Mouse (Mus musculus) midbrain, embryonic 15.5 days (tissue): ENCODE data around the gene Nfe2l3. TPM values are rescaled to one million over a fixed set of nuclear protein-coding genes. Genes with fewer than 3 reads are reported as not detected.
"Not testable (repeated sequence)": the region's sequence is repeated elsewhere in the genome, so short reads cannot be mapped to it uniquely, and the experiment has no call there.

Experiments
- ATAC-seq: fragments of 200-750 bp; cut with Nextera tagmentation; replicated peaks from 2 replicates; pipeline ENCODE4 v1.8.0; 2017; ENCODE audit warnings: moderate TSS enrichment
- H3K27ac ChIP-seq: fragments of 300-500 bp; sonication (generic); 2 replicates; pipeline ENCODE4 v1.5.1; 2015; ENCODE audit warnings: mild to moderate bottlenecking, inconsistent platforms
- H3K27me3 ChIP-seq: fragments of 300-500 bp; sonication (generic); replicated peaks from 2 replicates; pipeline ENCODE4 v1.6.1; 2015; ENCODE audit warnings: inconsistent platforms
- H3K36me3 ChIP-seq: fragments of 300-500 bp; sonication (generic); replicated peaks from 2 replicates; pipeline ENCODE4 v1.6.1; 2015; ENCODE audit warnings: inconsistent platforms
- H3K4me1 ChIP-seq: fragments of 300-500 bp; sonication (generic); 2 replicates; pipeline ENCODE4 v1.6.1; 2015; ENCODE audit warnings: inconsistent platforms
- H3K4me2 ChIP-seq: fragments of 300-500 bp; sonication (generic); 2 replicates; pipeline ENCODE4 v1.6.1; 2015; ENCODE audit warnings: inconsistent platforms, mild to moderate bottlenecking, moderate library complexity
- H3K4me3 ChIP-seq: fragments of 300-500 bp; sonication (generic); 2 replicates; pipeline ENCODE4 v1.5.1; 2015; ENCODE audit warnings: mild to moderate bottlenecking, inconsistent platforms
- H3K9ac ChIP-seq: fragments of 300-500 bp; sonication (generic); 2 replicates; pipeline ENCODE4 v1.6.1; 2015; ENCODE audit warnings: mild to moderate bottlenecking, inconsistent platforms
- H3K9me3 ChIP-seq: fragments of 300-500 bp; sonication (generic); 2 replicates; pipeline ENCODE4 v1.6.1; 2016; ENCODE audit warnings: inconsistent platforms
- WGBS: fragments of 180-500 bp; shearing (Covaris S2); methylation state at CpG from one replicate; pipeline ENCODE4 v1.1.7; 2015; ENCODE audit warnings: mixed read lengths; 5-methylcytosine and 5-hydroxymethylcytosine counted together
- polyA plus RNA-seq: library from polyadenylated mRNA; unstranded; fragments of >200 nt; fragmentation: Nextera tagmentation; extraction: Ambion mirVana; gene quantifications from 2 replicates; pipeline ENCODE4 v1.2.1, GENCODE M21; 2015

The Nfe2l3 gene
- 8.2 and 8.6 TPM in 2 replicates for polyA plus RNA-seq

GRCm38 (mm10) chr6:51432535-51433397 is at the start of gene Nfe2l3:
Nfe2l3 (plus strand) TSS chr6:51432670.
- Histone ChIP-seq H3K9me3 (no peaks in the 10 kb centered on the region), H3K4me3 (peak within 1 kb of the TSS; percentile 63), H3K9ac (peak within 1 kb of the TSS; percentile 59), H3K27ac (no peak within 1 kb of the TSS), H3K4me1 (peaks cover 22% of the 10 kb centered on the region; the same call in 1 of the 2 replicates), H3K36me3 (no peaks in the 10 kb centered on the region), H3K27me3 (no peaks in the 10 kb centered on the region; the same call in 1 of the 2 replicates), H3K4me2 (peak within 1 kb of the TSS; percentile 80)
- ATAC-seq: peak; percentile 85
- under 1% methylated on average over 71 of the region's 74 CpGs for WGBS

DNA sequence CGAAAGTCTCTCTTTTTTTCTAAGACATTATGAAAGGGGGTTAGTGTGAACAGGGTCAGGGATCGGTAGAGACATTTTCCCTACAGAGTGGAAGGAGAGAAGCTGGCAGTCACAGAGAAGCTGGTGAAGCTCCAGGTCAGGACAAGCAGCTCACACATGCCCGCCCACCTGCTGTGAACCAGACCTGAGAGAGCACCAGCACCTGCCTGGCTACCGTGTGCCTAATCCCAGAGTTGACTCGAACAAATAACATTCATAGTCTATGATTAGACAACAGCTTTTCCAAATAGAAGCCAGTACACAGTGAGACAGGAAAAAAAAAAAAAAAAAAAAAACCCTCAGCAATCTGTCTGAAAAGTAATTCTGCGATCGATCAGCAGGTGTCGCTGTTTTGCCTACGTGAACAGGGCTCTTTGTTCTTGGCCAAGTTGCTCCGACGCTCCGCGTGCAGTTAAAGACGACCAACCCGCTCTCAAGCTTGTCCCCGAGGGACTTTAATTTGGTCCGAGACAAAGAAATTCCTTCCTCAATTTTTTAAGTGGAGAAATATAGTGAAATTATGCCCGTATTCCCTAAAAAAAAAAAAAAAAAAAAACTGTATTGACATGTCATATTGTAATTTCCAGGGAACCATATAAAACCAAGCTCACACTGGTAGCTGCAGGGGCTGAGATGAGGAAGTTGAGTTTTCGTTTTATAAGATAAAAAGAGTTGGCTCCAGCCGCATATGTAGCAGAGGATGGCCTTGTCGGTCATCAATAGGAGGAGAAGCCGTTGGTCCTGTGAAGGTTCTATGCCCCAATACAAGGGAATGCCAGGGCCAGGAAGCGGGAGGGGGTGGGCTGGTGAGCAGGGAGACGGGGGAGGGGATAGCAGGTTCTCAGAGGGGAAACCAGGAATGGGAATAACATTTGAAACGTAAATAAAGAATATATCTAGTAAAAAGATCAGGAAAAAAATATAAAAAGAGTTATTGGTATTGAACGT is 48.4 kb upstream of the Nfe2l3 start:
- Histone ChIP-seq H3K4me2 (peak overlapping the region; percentile 38), H3K4me3 (peak overlapping the region; percentile 9; the same call in 1 of the 2 replicates), H3K9ac (peak overlapping the region; percentile 9; the same call in 1 of the 2 replicates), H3K4me1 (peaks cover 13% of the 10 kb centered on the region), H3K9me3 (no peaks in the 10 kb centered on the region), H3K27ac (peak overlapping the region; percentile 77), H3K27me3 (no peaks in the 10 kb centered on the region), H3K36me3 (no peaks in the 10 kb centered on the region)
- WGBS: 10% methylated on average over 26 of the region's 26 CpGs
- peak; percentile 43 for ATAC-seq

DNA sequence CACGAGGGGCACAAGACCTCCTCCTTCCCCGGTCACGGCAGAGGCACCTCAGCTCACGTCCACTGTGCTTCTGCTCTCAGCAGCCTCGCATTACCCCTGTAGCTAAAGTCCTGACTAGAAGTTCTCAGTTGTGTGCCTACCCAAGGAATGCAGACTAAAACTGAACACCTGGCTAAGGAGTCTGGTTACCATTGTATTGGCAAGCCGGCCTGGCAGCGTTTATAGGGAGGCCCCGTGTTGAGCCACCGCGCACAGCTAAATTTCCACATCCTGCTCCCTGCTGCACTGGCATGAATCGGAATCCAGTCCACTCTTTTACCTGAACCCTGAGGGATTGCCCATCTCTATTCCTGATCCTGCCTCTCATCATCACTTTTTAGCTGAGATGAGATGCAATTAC is 42.0 kb upstream of the Nfe2l3 start:
- Histone ChIP-seq H3K36me3 (no peaks in the 10 kb centered on the region), H3K27me3 (no peaks in the 10 kb centered on the region), H3K4me2 (no peak overlapping the region), H3K4me1 (no peaks in the 10 kb centered on the region), H3K9me3 (no peaks in the 10 kb centered on the region), H3K4me3 (no peak overlapping the region), H3K27ac (no peak overlapping the region), H3K9ac (no peak overlapping the region)
- ATAC-seq: no peak
- 75% methylated on average over 11 of the region's 11 CpGs for WGBS

- ATAC-seq: no peak
- Histone ChIP-seq H3K27ac (no peak overlapping the region), H3K36me3 (no peaks in the 10 kb centered on the region), H3K9ac (no peak overlapping the region), H3K9me3 (no peaks in the 10 kb centered on the region), H3K4me3 (no peak overlapping the region), H3K4me1 (no peaks in the 10 kb centered on the region), H3K27me3 (no peaks in the 10 kb centered on the region), H3K4me2 (no peak overlapping the region)
- 76% methylated on average over 13 of the region's 13 CpGs for WGBS
Observed at GRCm38 (mm10) chr6:51391816-51392490, 40.5 kb upstream of the Nfe2l3 start.

GRCm38 (mm10) chr6:51393341-51394128 is 38.9 kb upstream of the Nfe2l3 start:
- Histone ChIP-seq H3K4me2 (no peak overlapping the region), H3K4me1 (no peaks in the 10 kb centered on the region), H3K4me3 (no peak overlapping the region), H3K36me3 (no peaks in the 10 kb centered on the region), H3K27ac (no peak overlapping the region), H3K27me3 (no peaks in the 10 kb centered on the region), H3K9me3 (no peaks in the 10 kb centered on the region), H3K9ac (no peak overlapping the region)
- WGBS: 61% methylated on average over 6 of the region's 6 CpGs
- no peak for ATAC-seq

DNA sequence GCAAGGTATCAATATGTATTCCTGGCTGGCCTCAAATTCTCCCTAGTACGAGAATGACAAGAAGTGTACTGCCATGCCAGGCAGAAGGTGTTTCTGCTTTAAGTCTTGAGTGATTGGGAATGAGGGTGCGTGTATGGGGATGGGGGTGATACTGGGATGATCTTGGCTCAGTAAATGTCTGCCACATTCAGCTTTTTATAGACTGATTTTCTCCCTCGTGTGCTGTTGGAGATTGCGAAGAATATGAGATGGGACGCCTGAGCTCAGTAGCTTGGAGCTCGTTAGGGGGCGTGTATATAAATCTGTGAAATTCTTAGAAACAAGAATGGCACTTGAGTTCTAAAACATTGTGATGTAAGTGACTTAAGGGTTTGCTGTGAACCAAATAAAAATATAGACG is 38.1 kb upstream of the Nfe2l3 start:
- not testable (repeated sequence) for H3K27me3 ChIP-seq, ATAC-seq, H3K4me1 ChIP-seq, H3K4me2 ChIP-seq, H3K36me3 ChIP-seq, H3K4me3 ChIP-seq, H3K9ac ChIP-seq, H3K27ac ChIP-seq, H3K9me3 ChIP-seq
- WGBS: 85% methylated on average over 8 of the region's 8 CpGs

DNA sequence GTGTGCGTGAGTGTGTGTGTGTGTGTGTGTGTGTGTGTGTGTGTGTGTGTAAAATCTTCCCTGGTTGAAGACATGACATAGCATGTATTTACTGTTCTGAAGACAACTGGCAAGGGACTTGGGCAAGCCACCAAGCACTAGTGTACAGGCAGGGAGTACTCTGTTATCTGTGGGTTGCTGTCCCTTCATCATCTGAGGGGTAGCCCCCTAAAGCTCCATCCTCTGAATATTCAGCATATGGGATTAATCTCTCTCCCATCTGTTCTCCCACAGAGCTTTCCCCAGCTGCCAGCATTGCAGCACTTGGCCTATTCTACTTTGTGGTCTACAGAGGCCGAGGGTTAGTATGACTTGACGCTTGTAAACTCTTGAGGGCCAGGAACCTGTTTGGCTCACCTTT is 37.5 kb upstream of the Nfe2l3 start:
- not testable (repeated sequence) for H3K27ac ChIP-seq, H3K4me3 ChIP-seq, H3K4me1 ChIP-seq, H3K27me3 ChIP-seq, H3K9ac ChIP-seq, H3K9me3 ChIP-seq, H3K4me2 ChIP-seq, ATAC-seq, H3K36me3 ChIP-seq
- 55% methylated on average over 3 of the region's 3 CpGs for WGBS

DNA sequence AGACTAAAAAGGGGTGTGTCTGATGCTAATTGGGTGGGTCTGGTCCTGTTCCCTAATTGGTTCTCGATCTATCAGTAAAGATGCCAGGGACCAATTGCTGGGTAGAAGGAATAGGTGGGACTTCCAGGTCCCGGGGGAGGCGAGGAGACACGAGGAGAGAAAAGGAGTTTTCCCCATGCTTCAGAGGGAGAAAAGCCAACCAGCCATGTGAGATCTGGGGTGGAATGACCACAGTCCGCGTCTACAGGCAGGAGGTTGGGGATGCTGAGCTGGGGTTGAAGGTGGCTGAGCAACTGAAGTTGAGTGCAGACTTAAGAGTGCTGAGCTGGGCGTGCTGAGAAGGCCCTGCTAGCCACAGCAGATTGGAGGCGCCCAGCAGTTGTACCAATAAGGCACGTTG is 37.0 kb upstream of the Nfe2l3 start:
- no peak for ATAC-seq
- 60% methylated on average over 9 of the region's 9 CpGs for WGBS
- Histone ChIP-seq H3K36me3 (no peaks in the 10 kb centered on the region), H3K27ac (no peak overlapping the region), H3K9me3 (no peaks in the 10 kb centered on the region), H3K4me3 (no peak overlapping the region), H3K9ac (no peak overlapping the region), H3K27me3 (no peaks in the 10 kb centered on the region), H3K4me2 (no peak overlapping the region), H3K4me1 (no peaks in the 10 kb centered on the region)

DNA sequence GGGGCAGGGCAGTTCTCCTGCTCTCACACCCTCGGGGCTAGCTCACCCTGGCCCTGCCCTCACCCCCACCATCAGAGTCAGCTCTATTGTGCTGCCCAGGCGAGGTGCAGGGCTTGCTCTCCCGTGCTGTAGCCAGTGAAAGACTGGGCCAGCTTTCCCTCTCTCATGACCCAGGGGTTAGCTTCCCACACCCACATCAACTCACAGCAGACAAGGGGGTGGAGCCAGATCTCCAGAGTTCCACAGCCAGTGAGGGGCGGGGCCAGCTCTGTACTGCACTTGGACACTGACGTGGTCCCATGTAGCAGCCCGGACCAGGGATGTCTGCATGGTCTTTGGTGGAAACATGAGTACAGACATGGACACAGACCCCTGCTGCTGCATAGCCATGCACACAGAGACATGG is 33.4 kb upstream of the Nfe2l3 start:
- no peak overlapping the region for H3K27ac ChIP-seq
- no peak overlapping the region for H3K4me3 ChIP-seq
- ATAC-seq: no peak
- H3K4me2 ChIP-seq: no peak overlapping the region
- 17% methylated on average over 6 of the region's 6 CpGs for WGBS
- no peaks in the 10 kb centered on the region for H3K4me1 ChIP-seq
- H3K36me3 ChIP-seq: no peaks in the 10 kb centered on the region
- H3K9me3 ChIP-seq: no peaks in the 10 kb centered on the region
- no peak overlapping the region for H3K9ac ChIP-seq
- no peaks in the 10 kb centered on the region for H3K27me3 ChIP-seq

DNA sequence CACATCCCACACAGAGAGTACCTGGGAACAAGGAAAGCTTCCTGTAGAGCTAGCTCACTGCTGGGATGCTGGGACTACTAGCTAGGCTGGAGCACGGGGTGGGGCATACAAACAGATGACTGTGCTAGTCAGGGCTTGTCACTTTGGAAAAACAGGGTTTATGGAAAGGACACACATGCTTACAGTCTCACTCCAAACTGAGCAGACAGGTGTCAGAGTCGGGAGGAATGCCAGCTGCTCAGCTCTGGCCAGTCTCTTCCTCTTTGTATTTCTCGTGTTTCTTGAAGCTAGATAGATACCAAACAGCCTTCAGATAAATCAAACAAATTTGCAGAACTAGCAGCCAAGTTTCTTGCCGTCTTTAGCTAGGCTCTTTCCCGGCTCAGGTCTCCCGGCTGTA is 31.2 kb upstream of the Nfe2l3 start:
- H3K4me1 ChIP-seq: no peaks in the 10 kb centered on the region
- no peak for ATAC-seq
- H3K9me3 ChIP-seq: no peaks in the 10 kb centered on the region
- WGBS: 61% methylated on average over 6 of the region's 6 CpGs
- no peak overlapping the region for H3K4me2 ChIP-seq
- H3K4me3 ChIP-seq: no peak overlapping the region
- no peaks in the 10 kb centered on the region for H3K27me3 ChIP-seq
- H3K27ac ChIP-seq: no peak overlapping the region
- H3K9ac ChIP-seq: no peak overlapping the region
- H3K36me3 ChIP-seq: no peaks in the 10 kb centered on the region

GRCm38 (mm10) chr6:51403598-51403997 is 28.9 kb upstream of the Nfe2l3 start:
- Histone ChIP-seq H3K36me3 (no peaks in the 10 kb centered on the region), H3K9ac (no peak overlapping the region), H3K9me3 (no peaks in the 10 kb centered on the region), H3K4me2 (no peak overlapping the region), H3K27me3 (no peaks in the 10 kb centered on the region), H3K4me3 (no peak overlapping the region), H3K4me1 (no peaks in the 10 kb centered on the region), H3K27ac (no peak overlapping the region)
- no peak for ATAC-seq
- WGBS: 95% methylated on average over 5 of the region's 5 CpGs
